Mouse (Mus musculus): ENCODE measurements around the gene Klhl25.
"Not testable (repeated sequence)": the region's sequence is repeated elsewhere in the genome, so short reads cannot be mapped to it uniquely, and the experiment has no call there.

The Klhl25 gene

DNA sequence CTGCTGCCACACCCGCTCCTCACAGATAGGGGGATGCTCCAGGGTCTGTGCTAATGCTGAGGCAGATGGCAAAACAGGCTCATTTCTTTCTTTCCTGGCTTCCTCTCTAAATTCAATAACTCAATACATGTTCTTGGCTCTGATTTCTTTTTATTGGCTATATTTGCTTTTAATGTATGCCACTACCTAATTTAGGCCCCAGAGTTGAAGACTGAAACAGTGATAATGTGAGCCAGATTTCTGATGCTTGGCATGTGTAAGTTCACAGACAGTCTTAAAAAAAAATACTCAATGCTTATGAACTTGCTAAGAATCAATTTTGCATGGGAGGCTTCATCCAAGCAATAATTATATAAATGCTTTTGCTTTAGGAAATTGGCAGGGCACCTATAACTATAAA, 2.2 kb upstream of the Klhl25 start:
- no peak for DNase-seq (ENCODE audit: low spot score)

- no peak for DNase-seq (ENCODE audit: low spot score)
Measured at GRCm38 (mm10) chr7:75846942-75847341, 1.2 kb upstream of the Klhl25 start.

DNA sequence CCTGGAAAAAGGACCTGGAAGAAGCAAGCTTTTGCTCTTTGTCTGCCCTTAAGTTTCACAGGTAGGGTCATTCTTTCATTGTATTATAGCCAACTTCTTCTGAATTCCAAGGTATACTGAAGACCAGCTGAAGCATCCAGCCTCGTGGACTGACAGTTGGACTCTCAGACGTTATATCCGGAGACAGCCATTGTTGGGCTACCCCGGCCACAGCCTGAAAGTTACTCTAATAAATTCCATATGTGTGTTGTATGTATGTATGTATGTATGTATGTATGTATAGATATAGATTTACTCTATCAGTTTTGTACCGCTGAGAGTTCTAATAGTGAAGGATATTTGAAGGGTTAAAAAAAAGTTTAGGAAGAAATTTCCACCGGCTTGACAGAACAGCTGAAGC, 621 bp upstream of the Klhl25 start:
- no peak for DNase-seq (ENCODE audit: low spot score)

DNA sequence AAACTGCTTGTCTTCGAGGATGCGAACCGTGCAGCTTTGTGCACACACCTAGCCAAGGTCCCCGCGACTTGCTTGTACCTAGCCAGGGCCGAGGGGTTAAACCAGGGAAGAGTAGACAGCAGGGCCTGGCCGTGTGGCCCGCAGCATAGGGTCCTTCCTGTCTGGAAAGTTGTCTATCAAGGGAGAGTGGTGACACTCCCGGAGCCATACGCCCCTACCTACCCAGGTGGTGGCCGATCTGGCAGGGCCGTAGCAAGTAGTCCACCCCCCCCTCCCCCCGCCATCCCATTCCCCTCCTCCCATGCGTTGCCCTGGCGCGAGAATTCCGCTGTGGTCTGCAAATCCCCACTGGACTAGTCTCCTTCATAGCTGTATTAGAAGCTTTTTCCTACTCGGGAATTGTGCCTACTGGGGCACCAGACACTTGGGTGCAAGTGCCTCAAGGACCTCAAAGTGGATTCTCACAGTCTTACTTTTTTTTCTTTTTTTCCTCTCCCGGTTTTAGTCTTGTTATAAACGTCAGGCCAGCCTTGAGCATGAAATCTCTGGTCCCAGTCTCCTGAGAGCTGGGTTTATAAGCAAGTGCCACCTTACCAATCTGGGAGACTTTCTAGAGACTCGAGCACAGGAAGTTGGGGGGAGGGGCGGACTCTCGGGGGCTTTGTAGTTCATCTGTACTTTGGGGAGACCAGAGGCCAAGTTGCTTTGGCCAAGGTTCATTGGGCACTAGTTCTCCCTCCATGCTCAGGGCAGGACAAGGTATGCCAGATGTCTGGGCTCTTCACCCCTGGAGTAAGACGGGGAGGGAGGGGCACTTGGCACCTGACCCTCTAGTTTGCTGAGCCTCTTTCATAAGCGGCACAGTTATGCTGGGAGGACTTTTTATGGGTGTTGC, 913 bp downstream of the Klhl25 start:
- DNase-seq (ENCODE audit: low spot score) = peak; percentile 46

GRCm38 (mm10) chr7:75850396-75850795, 2.3 kb downstream of the Klhl25 start:
- not testable (repeated sequence) for DNase-seq (ENCODE audit: low spot score)

- DNase-seq (ENCODE audit: low spot score) = no peak
Measured at GRCm38 (mm10) chr7:75851290-75851689, 3.2 kb downstream of the Klhl25 start.

- peak; percentile 47 for DNase-seq (ENCODE audit: low spot score)
Measured at GRCm38 (mm10) chr7:75852363-75852762, 4.3 kb downstream of the Klhl25 start.

GRCm38 (mm10) chr7:75853171-75853830, 5.2 kb downstream of the Klhl25 start:
- no peak for DNase-seq (ENCODE audit: low spot score)

DNA sequence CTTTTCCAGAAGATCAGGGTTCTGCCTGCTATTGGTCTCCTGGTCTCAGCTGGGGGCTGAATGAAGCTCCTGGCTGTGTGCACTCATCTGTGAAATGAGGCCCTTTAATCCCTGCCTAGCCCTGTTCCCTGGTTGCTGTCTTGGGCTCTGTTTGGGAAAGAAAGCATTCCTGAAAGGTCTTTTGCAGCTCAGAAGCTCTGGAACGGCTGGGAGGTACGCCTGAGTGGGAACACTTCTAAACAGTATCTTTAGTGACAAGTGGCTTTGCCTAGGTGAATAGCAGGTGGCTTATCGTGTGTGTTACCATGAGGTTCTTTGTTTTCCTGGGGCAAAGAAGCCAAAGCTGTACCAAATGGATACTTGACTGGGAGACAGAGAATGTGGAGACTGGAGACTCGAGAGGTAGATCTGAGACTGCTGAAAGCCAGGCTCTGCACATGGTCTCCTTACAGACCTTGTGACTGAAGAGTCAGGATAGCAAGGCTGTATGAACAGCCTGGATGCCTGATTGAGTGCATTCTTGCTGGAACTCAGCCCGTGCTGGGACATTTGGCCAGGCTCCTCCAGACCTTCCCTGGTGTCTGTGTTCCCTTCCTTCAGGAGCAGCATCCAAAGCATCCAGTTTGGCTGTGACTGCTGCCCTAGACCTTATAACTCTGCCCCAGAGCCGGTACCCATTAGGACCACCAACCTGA, 6.3 kb downstream of the Klhl25 start:
- DNase-seq (ENCODE audit: low spot score) = peak; percentile 79

- no peak for DNase-seq (ENCODE audit: low spot score)
Measured at GRCm38 (mm10) chr7:75855028-75855427, 6.9 kb downstream of the Klhl25 start.

DNA sequence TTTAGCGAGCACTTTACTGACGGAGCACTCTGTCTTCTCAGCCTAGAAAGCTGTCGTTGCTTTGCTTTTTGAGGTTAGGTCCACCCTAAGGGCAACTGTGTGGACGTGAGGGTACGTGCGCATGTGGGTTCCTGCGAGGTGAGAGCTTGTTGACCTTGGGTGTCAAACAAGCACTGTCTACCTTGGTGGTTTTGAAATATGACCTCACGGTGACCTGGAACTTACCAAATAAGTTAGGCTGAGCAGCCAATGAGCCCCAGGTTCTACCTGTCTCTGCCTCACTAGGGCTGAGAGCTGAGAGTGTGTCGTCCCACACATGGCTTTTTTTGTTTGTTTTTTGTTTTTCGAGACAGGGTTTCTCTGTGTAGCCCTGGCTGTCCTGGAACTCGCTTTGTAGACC, 8.1 kb downstream of the Klhl25 start:
- DNase-seq (ENCODE audit: low spot score) = no peak

- no peak for DNase-seq (ENCODE audit: low spot score)
Measured at GRCm38 (mm10) chr7:75859771-75860196, 11.7 kb downstream of the Klhl25 start.

DNA sequence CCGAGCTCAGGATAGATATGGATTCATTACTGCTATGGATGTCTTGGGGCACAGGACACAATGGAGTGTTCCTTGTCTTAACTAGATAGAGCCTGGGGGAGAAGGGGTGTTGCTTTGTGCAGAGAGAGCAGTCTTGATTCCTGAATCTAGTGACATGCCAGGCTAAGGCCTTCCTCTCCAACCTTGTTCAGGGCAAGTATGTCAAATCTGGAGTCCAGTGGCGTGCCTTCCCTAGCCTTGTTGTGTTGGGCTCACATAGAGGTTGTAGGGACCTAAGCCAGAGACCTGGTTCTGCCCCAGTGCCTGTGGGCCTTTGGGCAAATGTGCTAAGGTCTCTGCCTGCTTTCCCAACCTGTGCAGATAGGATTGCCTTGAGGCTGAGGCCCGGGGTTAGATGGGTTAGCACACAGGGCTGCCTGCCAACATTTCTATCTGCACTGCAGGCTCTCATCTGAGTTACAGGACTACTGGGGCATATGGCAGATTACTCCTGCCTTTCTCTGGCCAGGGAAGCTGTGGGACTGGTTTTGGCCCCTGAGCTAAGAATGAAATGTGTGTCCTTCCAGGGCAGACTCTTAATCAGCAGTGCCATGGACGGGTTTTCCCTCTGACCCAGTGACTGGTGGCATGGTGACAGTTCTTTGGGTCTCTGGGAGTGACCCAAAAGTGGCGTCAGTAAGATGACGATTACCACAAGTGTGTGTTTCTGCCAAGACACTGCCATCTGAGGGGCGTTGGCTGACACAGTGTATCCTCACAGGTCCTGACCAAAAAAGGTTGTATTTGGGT, 13.7 kb downstream of the Klhl25 start:
- not testable (repeated sequence) for DNase-seq (ENCODE audit: low spot score)

DNA sequence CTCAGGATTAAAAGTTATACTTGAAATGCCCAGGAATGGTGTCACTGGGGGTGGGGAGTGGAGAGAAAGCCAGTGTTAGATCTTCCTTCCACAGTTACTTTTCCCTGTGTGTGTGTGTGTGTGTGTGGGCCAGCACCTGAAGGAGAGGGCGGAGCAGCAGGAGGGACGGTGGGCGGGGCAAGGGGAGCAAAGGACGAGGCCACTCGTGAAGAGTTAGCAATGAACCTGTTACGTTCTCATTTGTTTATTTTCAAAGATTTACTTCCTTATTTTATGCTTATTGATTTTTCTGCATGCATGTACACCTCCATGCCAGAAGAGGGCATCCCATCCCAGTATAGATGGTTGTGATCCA, 14.3 kb downstream of the Klhl25 start:
- not testable (repeated sequence) for DNase-seq (ENCODE audit: low spot score)

DNA sequence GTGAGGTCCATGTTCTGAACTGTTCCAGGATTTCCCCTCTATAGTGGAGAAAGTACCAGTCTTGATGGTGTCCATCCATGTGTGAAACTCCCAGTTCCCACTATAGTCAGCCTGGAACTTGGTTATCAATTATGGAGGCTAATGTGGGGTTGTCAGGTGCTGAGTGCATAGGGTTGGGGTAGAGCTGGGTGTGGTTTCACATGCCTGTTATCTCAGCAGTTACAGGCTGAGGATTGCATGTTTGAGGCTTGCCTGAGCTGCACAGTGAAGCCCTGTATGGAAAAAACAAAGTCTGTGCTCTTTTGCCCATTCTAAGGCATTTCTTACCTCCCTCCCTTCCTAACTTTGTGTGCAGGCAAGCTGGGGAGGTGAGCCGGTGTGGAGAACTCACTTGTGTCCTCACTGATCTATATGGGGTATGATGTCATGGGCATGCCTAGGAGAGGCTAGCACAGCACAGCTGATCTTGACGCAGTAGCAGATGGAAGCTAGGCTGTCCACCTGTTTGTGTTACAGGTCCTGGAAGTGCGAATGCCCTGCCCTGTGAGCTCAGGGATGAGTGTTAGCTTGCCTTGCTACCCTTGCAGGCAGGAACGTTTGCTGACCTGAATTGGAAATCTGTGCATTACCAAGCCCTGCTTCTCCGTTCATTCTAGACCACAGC, 15.3 kb downstream of the Klhl25 start:
- DNase-seq (ENCODE audit: low spot score) = not testable (repeated sequence)

DNA sequence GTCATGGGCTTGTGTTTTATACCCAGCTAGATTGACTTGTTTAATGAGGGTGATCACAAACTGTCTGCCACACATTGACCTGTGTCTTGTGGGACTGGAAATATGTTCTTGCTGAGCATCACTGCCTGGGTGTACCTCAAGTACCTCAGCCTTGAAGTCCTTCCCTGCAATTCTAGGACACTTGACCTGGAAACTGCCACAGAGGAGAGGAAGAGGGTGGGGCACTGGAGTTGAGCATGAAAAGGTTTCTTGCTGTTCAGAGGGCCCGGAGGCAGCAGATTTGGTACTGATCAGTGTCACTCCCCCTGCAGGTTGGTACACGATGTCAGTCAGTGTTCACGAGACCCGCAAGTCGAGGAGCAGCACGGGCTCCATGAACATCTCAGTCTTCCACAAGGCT, 16.9 kb downstream of the Klhl25 start:
- DNase-seq (ENCODE audit: low spot score) = no peak

- DNase-seq (ENCODE audit: low spot score) = no peak
Measured at GRCm38 (mm10) chr7:75866557-75866956, 18.4 kb downstream of the Klhl25 start.

DNA sequence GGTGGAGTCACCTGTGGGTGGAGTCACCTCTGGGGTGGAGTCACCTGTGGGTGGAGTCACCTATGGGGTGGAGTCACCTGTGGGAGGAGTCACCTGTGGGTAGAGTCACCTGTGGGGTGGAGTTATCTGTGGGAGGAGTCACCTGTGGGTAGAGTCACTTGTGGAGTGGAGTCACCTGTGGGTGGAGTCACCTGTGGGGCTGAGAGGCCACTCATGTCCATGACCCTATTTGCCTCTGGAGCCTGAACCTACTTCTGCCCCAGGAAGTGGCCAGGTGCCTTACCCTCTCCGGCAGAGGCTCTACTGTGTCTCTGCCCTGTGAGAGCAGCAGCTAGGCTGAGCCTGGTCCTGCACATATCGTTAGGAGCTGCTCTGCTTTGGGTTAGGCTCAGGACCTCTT, 20.6 kb downstream of the Klhl25 start:
- DNase-seq (ENCODE audit: low spot score) = no peak

GRCm38 (mm10) chr7:75870551-75870950, 22.4 kb downstream of the Klhl25 start:
- no peak for DNase-seq (ENCODE audit: low spot score)

GRCm38 (mm10) chr7:75872255-75872654, 24.1 kb downstream of the Klhl25 start:
- DNase-seq (ENCODE audit: low spot score) = no peak

DNA sequence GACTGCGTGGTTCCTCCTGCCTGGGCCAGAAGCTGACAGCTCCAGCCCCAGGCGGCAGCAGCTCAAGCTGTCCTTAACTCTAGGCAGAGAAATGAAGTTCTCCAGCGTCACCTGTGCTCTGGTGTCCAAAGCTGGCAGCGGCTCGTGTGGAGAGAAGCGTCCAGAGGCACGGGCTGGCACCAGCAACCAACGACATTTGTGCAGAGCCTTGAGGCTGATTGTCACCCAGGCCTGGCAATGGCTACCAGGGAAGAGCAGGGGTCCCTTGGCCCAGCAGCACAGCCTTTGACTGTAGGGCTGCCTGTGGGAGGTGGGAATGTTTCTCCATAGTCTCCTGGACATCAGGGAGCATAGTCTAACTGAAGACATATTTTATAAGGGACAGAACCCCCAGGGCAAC, 24.6 kb downstream of the Klhl25 start:
- DNase-seq (ENCODE audit: low spot score) = no peak

All from retina, embryonic 14.5 days (tissue).